Mouse (Mus musculus): ENCODE results near the gene Tmem100. TPM values are rescaled to one million over a fixed set of nuclear protein-coding genes. Genes with fewer than 3 reads are reported as not detected.

Tmem100 gene
- polyA plus RNA-seq, 1 experiment: 1.1 TPM

GRCm38 (mm10) chr11:89995596-89995995, 34.6 kb upstream of the Tmem100 start:
- Histone ChIP-seq H3K4me1 (ENCODE audit: control insufficient read depth, insufficient read depth, low read length) (no peaks in the 10 kb centered on the region), H3K27ac (ENCODE audit: control insufficient read depth, insufficient read depth, low read depth, low read length, poor library complexity) (no peak overlapping the region), H3K4me3 (replicated peaks; ENCODE audit: control insufficient read depth, low read depth, low read length) (no peak overlapping the region)
- no peak for TF ChIP-seq POLR2A (IDR thresholded peaks at IDR 0.05; ENCODE audit: borderline replicate concordance, control insufficient read depth, low read depth, low read length)
- no peak for TF ChIP-seq CTCF (IDR thresholded peaks at IDR 0.05; ENCODE audit: control insufficient read depth, insufficient read depth, low read length)
- 83% methylated on average over 5 of the region's 5 CpGs for WGBS

GRCm38 (mm10) chr11:89996406-89996805, 33.7 kb upstream of the Tmem100 start:
- 77% methylated on average over 4 of the region's 4 CpGs for WGBS
- TF ChIP-seq CTCF (IDR thresholded peaks at IDR 0.05; ENCODE audit: control insufficient read depth, insufficient read depth, low read length) (no peak), POLR2A (IDR thresholded peaks at IDR 0.05; ENCODE audit: borderline replicate concordance, control insufficient read depth, low read depth, low read length) (no peak)
- Histone ChIP-seq H3K4me1 (ENCODE audit: control insufficient read depth, insufficient read depth, low read length) (no peaks in the 10 kb centered on the region), H3K4me3 (replicated peaks; ENCODE audit: control insufficient read depth, low read depth, low read length) (no peak overlapping the region), H3K27ac (ENCODE audit: control insufficient read depth, insufficient read depth, low read depth, low read length, poor library complexity) (no peak overlapping the region)

- H3K27ac ChIP-seq (ENCODE audit: control insufficient read depth, insufficient read depth, low read depth, low read length, poor library complexity): no peak overlapping the region
- no peak overlapping the region for H3K4me3 ChIP-seq (replicated peaks; ENCODE audit: control insufficient read depth, low read depth, low read length)
- TF ChIP-seq CTCF (IDR thresholded peaks at IDR 0.05; ENCODE audit: control insufficient read depth, insufficient read depth, low read length) (no peak), POLR2A (IDR thresholded peaks at IDR 0.05; ENCODE audit: borderline replicate concordance, control insufficient read depth, low read depth, low read length) (no peak)
- peaks cover under 1% of the 10 kb centered on the region; the same call in 1 of the 2 replicates for H3K4me1 ChIP-seq (ENCODE audit: control insufficient read depth, insufficient read depth, low read length)
- 89% methylated on average over 7 of the region's 7 CpGs for WGBS
These were observed 33.3 kb upstream of the Tmem100 start for GRCm38 (mm10) chr11:89996856-89997255.

GRCm38 (mm10) chr11:89998996-89999770, 31.0 kb upstream of the Tmem100 start:
- TF ChIP-seq CTCF (IDR thresholded peaks at IDR 0.05; ENCODE audit: control insufficient read depth, insufficient read depth, low read length) (no peak), POLR2A (IDR thresholded peaks at IDR 0.05; ENCODE audit: borderline replicate concordance, control insufficient read depth, low read depth, low read length) (no peak)
- no peak overlapping the region for H3K4me3 ChIP-seq (replicated peaks; ENCODE audit: control insufficient read depth, low read depth, low read length)
- no peak overlapping the region for H3K27ac ChIP-seq (ENCODE audit: control insufficient read depth, insufficient read depth, low read depth, low read length, poor library complexity)
- WGBS: 88% methylated on average over 18 of the region's 18 CpGs
- peaks cover 1% of the 10 kb centered on the region; the same call in 1 of the 2 replicates for H3K4me1 ChIP-seq (ENCODE audit: control insufficient read depth, insufficient read depth, low read length)

GRCm38 (mm10) chr11:90000666-90001065, 29.5 kb upstream of the Tmem100 start:
- Histone ChIP-seq H3K4me1 (ENCODE audit: control insufficient read depth, insufficient read depth, low read length) (peaks cover 1% of the 10 kb centered on the region; the same call in 1 of the 2 replicates), H3K27ac (ENCODE audit: control insufficient read depth, insufficient read depth, low read depth, low read length, poor library complexity) (no peak overlapping the region), H3K4me3 (replicated peaks; ENCODE audit: control insufficient read depth, low read depth, low read length) (no peak overlapping the region)
- 77% methylated on average over 4 of the region's 4 CpGs for WGBS
- TF ChIP-seq CTCF (IDR thresholded peaks at IDR 0.05; ENCODE audit: control insufficient read depth, insufficient read depth, low read length) (no peak), POLR2A (IDR thresholded peaks at IDR 0.05; ENCODE audit: borderline replicate concordance, control insufficient read depth, low read depth, low read length) (no peak)

GRCm38 (mm10) chr11:90001396-90002230, 28.5 kb upstream of the Tmem100 start:
- Histone ChIP-seq H3K4me3 (replicated peaks; ENCODE audit: control insufficient read depth, low read depth, low read length) (peak overlapping the region; percentile 54), H3K27ac (ENCODE audit: control insufficient read depth, insufficient read depth, low read depth, low read length, poor library complexity) (no peak overlapping the region), H3K4me1 (ENCODE audit: control insufficient read depth, insufficient read depth, low read length) (peaks cover 1% of the 10 kb centered on the region; the same call in 1 of the 2 replicates)
- 80% methylated on average over 10 of the region's 10 CpGs for WGBS
- TF ChIP-seq CTCF (IDR thresholded peaks at IDR 0.05; ENCODE audit: control insufficient read depth, insufficient read depth, low read length): no peak
- no peak for TF ChIP-seq POLR2A (IDR thresholded peaks at IDR 0.05; ENCODE audit: borderline replicate concordance, control insufficient read depth, low read depth, low read length)

GRCm38 (mm10) chr11:90002231-90002986, 27.7 kb upstream of the Tmem100 start, which contains the start of gene Pctp:
TSS of gene Pctp (minus strand) at chr11:90002894.
- TF ChIP-seq POLR2A (IDR thresholded peaks at IDR 0.05; ENCODE audit: borderline replicate concordance, control insufficient read depth, low read depth, low read length): peak; percentile 70; the same call in 1 of the 2 replicates
- TF ChIP-seq CTCF (IDR thresholded peaks at IDR 0.05; ENCODE audit: control insufficient read depth, insufficient read depth, low read length): no peak
- peak within 1 kb of the TSS; percentile 54 for H3K4me3 ChIP-seq (replicated peaks; ENCODE audit: control insufficient read depth, low read depth, low read length)
- 4% methylated on average over 35 of the region's 35 CpGs for WGBS
- H3K27ac ChIP-seq (ENCODE audit: control insufficient read depth, insufficient read depth, low read depth, low read length, poor library complexity): no peak within 1 kb of the TSS
- peaks cover 1% of the 10 kb centered on the region; the same call in 1 of the 2 replicates for H3K4me1 ChIP-seq (ENCODE audit: control insufficient read depth, insufficient read depth, low read length)

Measured in bone marrow, adult 2 months (tissue).